ENCODE assay signal across 7 mouse cellular contexts in the genomic region with DNA sequence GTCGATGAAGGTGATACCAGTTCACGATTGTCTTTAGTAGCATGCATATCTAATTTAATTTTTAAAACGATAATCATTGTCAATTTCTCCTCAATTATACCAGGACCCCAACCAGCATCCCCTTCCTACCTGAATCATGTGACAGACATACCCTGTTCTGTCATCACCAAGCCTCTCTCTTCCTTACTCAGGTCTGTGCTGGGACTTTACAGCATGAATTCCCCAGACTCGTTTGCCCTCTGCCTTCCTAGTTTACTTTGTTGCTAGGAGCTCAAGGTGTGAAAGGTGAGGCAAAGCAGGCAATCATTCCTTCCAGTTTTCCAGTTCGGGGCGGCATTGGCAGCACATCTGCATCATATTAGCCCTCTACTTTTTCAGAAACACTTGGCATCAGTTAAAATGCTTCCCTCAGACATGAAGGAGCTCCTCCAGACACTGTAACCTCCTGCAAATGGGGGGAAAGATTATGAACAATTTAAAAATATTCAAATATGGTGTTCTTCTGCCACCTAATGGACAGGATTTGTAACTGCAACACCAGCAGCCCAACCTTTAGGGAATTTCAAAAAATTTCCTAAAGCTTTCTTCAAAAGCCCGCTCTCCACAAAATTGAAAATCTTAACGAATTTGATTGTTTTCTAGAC. TPM values are rescaled to one million over a fixed set of nuclear protein-coding genes. Genes with fewer than 3 reads are reported as not detected.
DNase-seq lines count a peak whose midpoint lies in the region; ATAC-seq and TF ChIP-seq lines count a peak whose summit lies in the region.

No protein-coding gene starts in this region.

- peak; percentile 70 for TF ChIP-seq CTCF in lung, embryonic 14.5 days (IDR thresholded peaks at IDR 0.05; ENCODE audit: low read depth)
- TF ChIP-seq CTCF in brain, embryonic 14.5 days (IDR thresholded peaks at IDR 0.05; ENCODE audit: borderline replicate concordance, extremely low read depth, insufficient read depth, insufficient read length) = 0 out of 2 replicates have a peak, but pooled peaks have one; percentile 8
- TF ChIP-seq CTCF in forebrain, postnatal 0 days (IDR thresholded peaks at IDR 0.05; ENCODE audit: low read depth) = peak; percentile 74

- no peaks in the 10 kb centered on the region for H3K9me3 ChIP-seq in lung, embryonic 14.5 days (ENCODE audit: low read depth, low read length)
- H3K9me3 ChIP-seq in forebrain, postnatal 0 days (ENCODE audit: low read length) = no peaks in the 10 kb centered on the region

- WGBS in lung, embryonic 14.5 days = 42% methylated on average over 8 of the region's 8 CpGs
- WGBS in forebrain, postnatal 0 days = 54% methylated on average over 8 of the region's 8 CpGs

- TF ChIP-seq POLR2A in brain, embryonic 14.5 days (IDR thresholded peaks at IDR 0.05; ENCODE audit: borderline replicate concordance, extremely low read depth, insufficient read depth, insufficient read length, poor library complexity, severe bottlenecking) = no peak

- DNase-seq in lung, embryonic 14.5 days = peak; percentile 73
- no peak for DNase-seq in lung, postnatal 14 days
- peak; percentile 66 for DNase-seq in brain, embryonic 14.5 days (ENCODE audit: low read depth)
- DNase-seq in forebrain, postnatal 0 days = peak; percentile 69
- no peak for DNase-seq in urinary bladder, postnatal 14 days (ENCODE audit: low spot score)
- DNase-seq in heart, adult 9 months (ENCODE audit: low spot score in 2 of 2) = no peak

- peak; percentile 70 for ATAC-seq in lung, embryonic 14.5 days (ENCODE audit: insufficient read depth)
- ATAC-seq in forebrain, postnatal 0 days = peak; percentile 77
- ATAC-seq in megakaryocyte-erythroid progenitor cell, adult 5-6 weeks (replicated peaks; ENCODE audit: low FRiP score, low TSS enrichment, poor library complexity, severe bottlenecking) = 0 out of 2 replicates have a peak, but pooled peaks have one; percentile 57

- no peaks in the 10 kb centered on the region for H3K4me1 ChIP-seq in lung, embryonic 14.5 days (ENCODE audit: insufficient read depth)
- H3K4me1 ChIP-seq in forebrain, postnatal 0 days (ENCODE audit: insufficient read depth) = no peaks in the 10 kb centered on the region

- H3K27me3 ChIP-seq in lung, embryonic 14.5 days (ENCODE audit: insufficient read depth, low read length) = no peaks in the 10 kb centered on the region
- H3K27me3 ChIP-seq in forebrain, postnatal 0 days (ENCODE audit: insufficient read depth, low read length) = no peaks in the 10 kb centered on the region

- no peak overlapping the region for H3K4me2 ChIP-seq in lung, embryonic 14.5 days
- H3K4me2 ChIP-seq in forebrain, postnatal 0 days (ENCODE audit: low read depth) = no peak overlapping the region

- H3K36me3 ChIP-seq in lung, embryonic 14.5 days (ENCODE audit: insufficient read depth) = no peaks in the 10 kb centered on the region
- H3K36me3 ChIP-seq in forebrain, postnatal 0 days (ENCODE audit: insufficient read depth) = no peaks in the 10 kb centered on the region

- H3K9ac ChIP-seq in lung, embryonic 14.5 days = no peak overlapping the region
- no peak overlapping the region for H3K9ac ChIP-seq in forebrain, postnatal 0 days

- no peak overlapping the region for H3K4me3 ChIP-seq in lung, embryonic 14.5 days (ENCODE audit: low read depth, low read length)
- no peak overlapping the region for H3K4me3 ChIP-seq in forebrain, postnatal 0 days (ENCODE audit: low read depth, low read length)

- H3K27ac ChIP-seq in lung, embryonic 14.5 days (ENCODE audit: low read depth) = no peak overlapping the region
- H3K27ac ChIP-seq in forebrain, postnatal 0 days (ENCODE audit: low read depth, low read length) = no peak overlapping the region

RNA-seq across cellular contexts. Expression of gene Steap4, which starts 36.3 kb away (rescaled TPM):
- 1.7 and 2.7 TPM in 2 replicates for polyA plus RNA-seq in lung, embryonic 14.5 days (2014; fragmentation: Nextera tagmentation; extraction: Ambion mirVana)
- polyA plus RNA-seq in brain, embryonic 14.5 days (2012; rRNA removed) = 0.16 and 0.23 TPM in 2 replicates
- 0.23 and 0.43 TPM in 2 replicates for total RNA-seq in forebrain, postnatal 0 days (2014; rRNA removed)
- polyA plus RNA-seq in forebrain, postnatal 0 days (2015; fragmentation: Nextera tagmentation; extraction: Ambion mirVana) = 0.33 and 0.46 TPM in 2 replicates
- 0.07 TPM in 1 of 2 replicates, not detected in the other for total RNA-seq in megakaryocyte-erythroid progenitor cell, adult 5-6 weeks (2014; fragmentation: Nextera tagmentation)
- not detected in 2 replicates for total RNA-seq in megakaryocyte-erythroid progenitor cell, adult 5-6 weeks (2017)

RNA-seq across cellular contexts. Expression of gene Sri, which starts 49.4 kb away (rescaled TPM):
- polyA plus RNA-seq in lung, embryonic 14.5 days (2014; fragmentation: Nextera tagmentation; extraction: Ambion mirVana) = 253 and 268 TPM in 2 replicates
- 103 and 108 TPM in 2 replicates for polyA plus RNA-seq in brain, embryonic 14.5 days (2012; rRNA removed)
- 79.1 and 86.5 TPM in 2 replicates for total RNA-seq in forebrain, postnatal 0 days (2014; rRNA removed)
- polyA plus RNA-seq in forebrain, postnatal 0 days (2015; fragmentation: Nextera tagmentation; extraction: Ambion mirVana) = 138 and 146 TPM in 2 replicates
- 184 and 190 TPM in 2 replicates for total RNA-seq in megakaryocyte-erythroid progenitor cell, adult 5-6 weeks (2014; fragmentation: Nextera tagmentation)
- total RNA-seq in megakaryocyte-erythroid progenitor cell, adult 5-6 weeks (2017) = 101 and 117 TPM in 2 replicates

Comparison
In these comparisons a context has a peak if more than half of its experiments do, and no peak if none do; other contexts are left out.
1. DNase-seq: peak in lung, embryonic 14.5 days (single experiment), brain, embryonic 14.5 days (single experiment) and forebrain, postnatal 0 days (single experiment); none in lung, postnatal 14 days (single experiment), urinary bladder, postnatal 14 days (single experiment) and heart, adult 9 months (0 of 2).
2. CTCF ChIP-seq: peak in every context shown above with its lines; median percentile 74 in forebrain, postnatal 0 days; 70 in lung, embryonic 14.5 days; 8 in brain, embryonic 14.5 days.
3. Peak in every context shown above with its lines, with median percentiles within 50 percentile points of each other: ATAC-seq.